Mouse (Mus musculus): ENCODE measurements at regions not wholly inside any gene's neighbourhood (a gene's known extent, or its start where the extent isn't known, plus 50 kb on each side); places are given as distances from the start of the nearest gene placed in this dataset.

DNA sequence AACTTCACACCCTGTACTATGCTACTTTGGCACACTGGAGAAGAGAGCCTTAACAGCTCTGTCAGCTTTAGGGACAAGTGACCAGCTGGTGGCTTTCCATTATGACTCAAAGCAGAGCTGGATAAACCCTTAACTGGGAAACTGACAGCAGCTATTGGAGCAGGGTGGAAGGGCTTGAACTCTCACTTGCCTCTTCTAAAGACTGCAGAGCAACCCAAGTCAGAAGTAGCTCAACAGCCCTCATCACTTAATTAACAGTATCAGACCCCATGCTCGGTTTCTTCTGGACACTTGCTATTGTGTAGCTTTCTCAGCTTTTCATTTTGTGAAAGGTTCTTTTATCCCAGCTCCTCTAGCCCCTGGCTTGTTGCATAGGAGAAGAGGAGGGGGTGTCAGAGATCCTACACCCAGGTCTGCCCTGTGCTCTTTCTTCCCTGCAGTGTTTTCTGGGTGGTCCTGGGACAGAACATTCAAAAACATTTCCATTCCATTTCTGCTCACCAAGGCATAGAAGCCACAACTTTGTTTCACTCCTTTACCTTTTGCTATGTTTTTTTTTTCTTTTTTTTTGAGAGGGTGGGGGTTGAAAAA, 373.1 kb upstream of the Plxna2 start:
- Histone ChIP-seq H3K27ac (ENCODE audit: insufficient read depth, low read depth, low read length) (no peak overlapping the region), H3K4me1 (ENCODE audit: control insufficient read depth, insufficient read depth, insufficient read length, low read length) (no peaks in the 10 kb centered on the region), H3K27me3 (ENCODE audit: control insufficient read depth, insufficient read depth, low read length) (no peaks in the 10 kb centered on the region), H3K36me3 (ENCODE audit: control insufficient read depth, insufficient read depth, low read length) (no peaks in the 10 kb centered on the region), H3K4me3 (ENCODE audit: low read depth, low read length) (no peak overlapping the region)
- WGBS: 32% methylated on average over 1 of the region's 1 CpGs
- TF ChIP-seq POLR2A (IDR thresholded peaks at IDR 0.05; ENCODE audit: low read depth, low read length) (no peak), CTCF (IDR thresholded peaks at IDR 0.05; ENCODE audit: extremely low read depth, insufficient read length, insufficient replicate concordance, low read depth, low read length) (no peak)

DNA sequence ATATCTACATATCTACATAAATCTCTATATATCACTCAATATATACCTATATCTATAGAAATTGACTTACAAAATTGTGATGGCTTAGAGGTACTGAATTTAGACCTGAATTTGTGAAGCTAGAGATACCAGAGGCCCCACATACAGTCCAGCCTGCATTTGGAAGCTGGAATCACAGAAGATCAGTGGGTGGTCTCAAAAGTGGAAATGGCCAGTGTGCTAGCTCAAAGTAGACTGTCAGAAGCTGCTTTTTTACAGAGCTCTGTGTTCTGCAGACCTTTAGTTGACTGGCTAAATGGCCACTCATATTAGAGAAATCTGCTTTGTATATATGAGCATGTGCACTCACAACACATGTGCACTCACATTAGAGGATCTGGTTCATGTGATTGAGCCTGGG, 376.9 kb upstream of the Plxna2 start:
- Histone ChIP-seq H3K36me3 (ENCODE audit: control insufficient read depth, insufficient read depth, low read length) (no peaks in the 10 kb centered on the region), H3K4me3 (ENCODE audit: low read depth, low read length) (no peak overlapping the region), H3K4me1 (ENCODE audit: control insufficient read depth, insufficient read depth, insufficient read length, low read length) (no peaks in the 10 kb centered on the region), H3K27me3 (ENCODE audit: control insufficient read depth, insufficient read depth, low read length) (no peaks in the 10 kb centered on the region), H3K27ac (ENCODE audit: insufficient read depth, low read depth, low read length) (no peak overlapping the region)
- TF ChIP-seq POLR2A (IDR thresholded peaks at IDR 0.05; ENCODE audit: low read depth, low read length) (no peak), CTCF (IDR thresholded peaks at IDR 0.05; ENCODE audit: extremely low read depth, insufficient read length, insufficient replicate concordance, low read depth, low read length) (no peak)

DNA sequence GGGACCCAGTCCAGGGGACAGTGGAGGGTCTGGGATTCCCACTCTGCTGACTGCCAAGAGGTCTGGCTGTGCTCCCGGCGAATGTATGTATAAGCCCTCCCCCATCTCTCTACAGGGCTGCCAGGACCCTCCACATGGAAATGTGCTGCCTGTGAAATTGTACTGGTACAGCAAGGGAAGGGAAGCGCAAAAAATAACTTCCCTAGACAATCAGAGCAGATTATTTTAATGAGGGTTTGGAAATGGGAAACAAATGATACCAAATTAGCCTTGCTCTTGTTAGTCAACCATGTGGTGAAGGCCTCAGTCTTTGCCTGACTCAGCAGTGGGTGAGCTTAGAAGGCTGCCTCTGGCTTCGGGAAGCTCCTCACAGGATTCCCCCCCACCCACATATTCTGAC, 386.8 kb upstream of the Plxna2 start:
- Histone ChIP-seq H3K27me3 (ENCODE audit: control insufficient read depth, insufficient read depth, low read length) (no peaks in the 10 kb centered on the region; the same call in 1 of the 2 replicates), H3K4me3 (ENCODE audit: low read depth, low read length) (no peak overlapping the region), H3K27ac (ENCODE audit: insufficient read depth, low read depth, low read length) (no peak overlapping the region), H3K36me3 (ENCODE audit: control insufficient read depth, insufficient read depth, low read length) (no peaks in the 10 kb centered on the region), H3K4me1 (ENCODE audit: control insufficient read depth, insufficient read depth, insufficient read length, low read length) (no peaks in the 10 kb centered on the region)
- 74% methylated on average over 4 of the region's 4 CpGs for WGBS
- TF ChIP-seq POLR2A (IDR thresholded peaks at IDR 0.05; ENCODE audit: low read depth, low read length): no peak
- no peak for TF ChIP-seq CTCF (IDR thresholded peaks at IDR 0.05; ENCODE audit: extremely low read depth, insufficient read length, insufficient replicate concordance, low read depth, low read length)

DNA sequence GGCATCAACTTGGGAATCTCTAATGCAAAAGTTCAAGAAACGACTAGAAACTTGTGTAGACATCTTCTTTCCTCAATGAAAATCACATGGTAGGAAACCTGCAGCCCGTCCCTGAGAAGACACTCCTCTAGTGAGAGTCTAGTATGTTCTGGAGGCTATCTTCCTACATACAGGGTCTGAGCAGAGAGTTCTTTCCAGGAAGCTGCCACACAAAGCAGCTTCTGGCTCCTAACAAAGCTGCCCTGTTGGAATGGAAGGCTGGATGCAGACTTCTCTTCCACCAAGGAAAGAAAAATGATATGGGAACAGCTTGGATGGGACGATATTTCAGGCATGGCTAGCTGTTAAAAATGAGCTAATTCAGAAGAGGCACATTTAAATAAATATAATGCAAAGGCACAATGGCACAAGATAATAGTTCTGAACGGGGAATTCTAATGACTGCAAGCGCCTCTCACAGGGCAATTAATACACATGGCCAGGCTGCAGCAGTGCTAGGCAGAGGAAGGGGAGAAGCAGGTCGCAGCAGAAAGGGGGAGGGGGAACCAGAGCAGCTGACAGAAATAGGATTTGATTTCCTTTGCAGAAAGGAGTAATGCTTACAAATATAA, 391.4 kb upstream of the Plxna2 start:
- TF ChIP-seq POLR2A (IDR thresholded peaks at IDR 0.05; ENCODE audit: low read depth, low read length) (no peak), CTCF (IDR thresholded peaks at IDR 0.05; ENCODE audit: extremely low read depth, insufficient read length, insufficient replicate concordance, low read depth, low read length) (no peak)
- no peaks in the 10 kb centered on the region for H3K4me1 ChIP-seq (ENCODE audit: control insufficient read depth, insufficient read depth, insufficient read length, low read length)
- no peak overlapping the region for H3K27ac ChIP-seq (ENCODE audit: insufficient read depth, low read depth, low read length)
- H3K27me3 ChIP-seq (ENCODE audit: control insufficient read depth, insufficient read depth, low read length): no peaks in the 10 kb centered on the region; the same call in 1 of the 2 replicates
- WGBS: 46% methylated on average over 6 of the region's 6 CpGs
- H3K36me3 ChIP-seq (ENCODE audit: control insufficient read depth, insufficient read depth, low read length): no peaks in the 10 kb centered on the region
- no peak overlapping the region for H3K4me3 ChIP-seq (ENCODE audit: low read depth, low read length)

DNA sequence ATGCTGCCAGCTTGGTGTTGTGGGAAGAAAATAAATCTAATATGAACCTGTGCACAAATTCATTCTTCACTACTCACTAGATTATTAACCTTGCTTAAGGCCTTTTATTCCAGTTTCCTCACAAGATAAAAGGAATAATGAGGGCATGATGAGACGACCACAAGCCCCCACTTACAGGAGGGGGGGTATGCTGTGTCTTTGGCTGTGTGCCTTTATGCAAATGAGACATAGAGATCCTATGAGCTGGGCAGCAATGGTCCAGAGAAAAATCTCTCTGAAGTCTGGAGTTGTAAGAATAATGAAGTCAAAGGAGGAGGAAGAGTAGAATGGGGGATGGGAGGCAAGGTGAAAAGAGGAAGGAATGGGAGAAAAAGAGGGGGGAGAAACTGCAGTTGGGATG, 392.2 kb upstream of the Plxna2 start:
- Histone ChIP-seq H3K36me3 (ENCODE audit: control insufficient read depth, insufficient read depth, low read length) (no peaks in the 10 kb centered on the region), H3K4me1 (ENCODE audit: control insufficient read depth, insufficient read depth, insufficient read length, low read length) (no peaks in the 10 kb centered on the region), H3K27ac (ENCODE audit: insufficient read depth, low read depth, low read length) (no peak overlapping the region), H3K4me3 (ENCODE audit: low read depth, low read length) (no peak overlapping the region), H3K27me3 (ENCODE audit: control insufficient read depth, insufficient read depth, low read length) (no peaks in the 10 kb centered on the region; the same call in 1 of the 2 replicates)
- WGBS: 13% methylated on average over 1 of the region's 1 CpGs
- no peak for TF ChIP-seq CTCF (IDR thresholded peaks at IDR 0.05; ENCODE audit: extremely low read depth, insufficient read length, insufficient replicate concordance, low read depth, low read length)
- TF ChIP-seq POLR2A (IDR thresholded peaks at IDR 0.05; ENCODE audit: low read depth, low read length): no peak

DNA sequence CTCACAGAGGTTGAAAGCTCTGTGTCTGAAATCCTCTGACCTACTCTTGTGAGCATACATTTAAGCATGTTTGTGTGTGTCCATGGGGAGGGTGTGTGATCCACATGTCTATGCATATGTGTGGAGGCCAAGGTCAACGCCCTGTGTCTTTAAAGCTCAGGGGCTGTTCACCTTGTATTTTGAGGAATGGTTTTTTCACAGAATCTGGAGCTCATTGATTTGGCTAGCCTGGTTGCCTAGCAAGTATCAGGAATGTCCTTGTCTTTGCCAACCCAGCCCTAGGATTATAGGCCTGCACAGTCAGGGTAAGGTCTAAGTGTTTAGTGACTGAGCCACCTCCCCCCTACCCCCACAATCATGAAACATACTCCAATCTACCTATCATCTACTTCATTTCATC, 394.0 kb upstream of the Plxna2 start:
- 65% methylated on average over 1 of the region's 1 CpGs for WGBS
- TF ChIP-seq POLR2A (IDR thresholded peaks at IDR 0.05; ENCODE audit: low read depth, low read length): no peak
- no peak for TF ChIP-seq CTCF (IDR thresholded peaks at IDR 0.05; ENCODE audit: extremely low read depth, insufficient read length, insufficient replicate concordance, low read depth, low read length)
- H3K27ac ChIP-seq (ENCODE audit: insufficient read depth, low read depth, low read length): no peak overlapping the region

DNA sequence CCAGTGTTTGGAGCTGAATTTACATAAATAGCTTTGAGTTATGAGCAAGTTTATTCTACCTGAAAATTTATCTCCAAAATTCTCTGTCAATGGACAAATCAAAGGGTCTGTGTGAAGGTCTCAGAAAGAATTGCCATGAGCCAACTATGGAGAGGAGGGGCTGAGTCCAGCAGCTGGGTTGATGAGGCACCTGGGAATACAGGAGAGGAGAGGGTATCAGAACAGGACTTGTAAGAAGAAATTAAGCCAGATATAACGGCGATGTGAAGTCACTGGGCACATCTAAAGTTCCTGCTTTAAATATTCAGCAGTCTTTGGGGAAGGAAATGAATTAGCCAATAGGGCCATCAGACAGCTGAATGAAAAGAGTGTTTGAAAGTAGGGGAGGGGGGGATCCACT, 394.4 kb upstream of the Plxna2 start:
- no peak overlapping the region for H3K4me3 ChIP-seq (ENCODE audit: low read depth, low read length)
- TF ChIP-seq POLR2A (IDR thresholded peaks at IDR 0.05; ENCODE audit: low read depth, low read length) (no peak), CTCF (IDR thresholded peaks at IDR 0.05; ENCODE audit: extremely low read depth, insufficient read length, insufficient replicate concordance, low read depth, low read length) (no peak)
- no peaks in the 10 kb centered on the region; the same call in 1 of the 2 replicates for H3K27me3 ChIP-seq (ENCODE audit: control insufficient read depth, insufficient read depth, low read length)
- no peak overlapping the region for H3K27ac ChIP-seq (ENCODE audit: insufficient read depth, low read depth, low read length)
- no peaks in the 10 kb centered on the region for H3K4me1 ChIP-seq (ENCODE audit: control insufficient read depth, insufficient read depth, insufficient read length, low read length)
- 44% methylated on average over 2 of the region's 2 CpGs for WGBS
- H3K36me3 ChIP-seq (ENCODE audit: control insufficient read depth, insufficient read depth, low read length): no peaks in the 10 kb centered on the region

More for the DNA sequence above, 394.0 kb upstream of the Plxna2 start:
- no peak overlapping the region for H3K4me3 ChIP-seq (ENCODE audit: low read depth, low read length)
- no peaks in the 10 kb centered on the region for H3K36me3 ChIP-seq (ENCODE audit: control insufficient read depth, insufficient read depth, low read length)
- no peaks in the 10 kb centered on the region; the same call in 1 of the 2 replicates for H3K27me3 ChIP-seq (ENCODE audit: control insufficient read depth, insufficient read depth, low read length)
- no peaks in the 10 kb centered on the region for H3K4me1 ChIP-seq (ENCODE audit: control insufficient read depth, insufficient read depth, insufficient read length, low read length)

All from small intestine, adult 2 months (tissue).